Mouse (Mus musculus): Measurements from ENCODE around the gene Ano2. TPM values are rescaled to one million over a fixed set of nuclear protein-coding genes. Genes with fewer than 3 reads are reported as not detected.

The Ano2 gene
- polyA plus RNA-seq, 1 experiment, result not detected

- no peaks in the 10 kb centered on the region for H3K79me2 ChIP-seq (ENCODE audit: control insufficient read depth, insufficient read depth)
- H3K4me3 ChIP-seq (ENCODE audit: insufficient read depth, poor library complexity, severe bottlenecking), result no peak overlapping the region
- no peak overlapping the region for H3ac ChIP-seq (ENCODE audit: control insufficient read depth, insufficient read length, low read depth)
- no peaks in the 10 kb centered on the region for H3K79me3 ChIP-seq (ENCODE audit: low read depth)
- no peaks in the 10 kb centered on the region for H3K36me3 ChIP-seq (ENCODE audit: control insufficient read depth, insufficient read depth)
- no peak for TF ChIP-seq CEBPB (IDR thresholded peaks at IDR 0.05; ENCODE audit: low read depth)
- TF ChIP-seq FOSL1 (IDR thresholded peaks at IDR 0.05; ENCODE audit: insufficient read depth, low read length, poor library complexity, severe bottlenecking), result no peak
- no peak for TF ChIP-seq MYOG (IDR thresholded peaks at IDR 0.05; ENCODE audit: control insufficient read depth, extremely low read depth, insufficient read length)
- no peak for TF ChIP-seq MYOD1 (IDR thresholded peaks at IDR 0.05; ENCODE audit: control insufficient read depth, insufficient read length, low read depth)
- no peak for TF ChIP-seq MAX (IDR thresholded peaks at IDR 0.05)
- TF ChIP-seq USF1 (IDR thresholded peaks at IDR 0.05; ENCODE audit: low read depth), result no peak
- no peak for TF ChIP-seq CTCF (IDR thresholded peaks at IDR 0.05; ENCODE audit: control insufficient read depth, insufficient read depth, insufficient read length)
- peaks cover 3% of the 10 kb centered on the region for H3K27me3 ChIP-seq (ENCODE audit: control insufficient read depth, insufficient read depth, insufficient read length)
Observed at GRCm38 (mm10) chr6:125671835-125672234, 18.4 kb upstream of the Ano2 start.

GRCm38 (mm10) chr6:125678492-125678891 is 11.7 kb upstream of the Ano2 start:
- H3K27me3 ChIP-seq (ENCODE audit: control insufficient read depth, insufficient read depth, insufficient read length), result no peaks in the 10 kb centered on the region
- H3K36me3 ChIP-seq (ENCODE audit: control insufficient read depth, insufficient read depth), result no peaks in the 10 kb centered on the region
- TF ChIP-seq MYOD1 (IDR thresholded peaks at IDR 0.05; ENCODE audit: control insufficient read depth, insufficient read length, low read depth) (no peak), USF1 (IDR thresholded peaks at IDR 0.05; ENCODE audit: low read depth) (no peak), CTCF (IDR thresholded peaks at IDR 0.05; ENCODE audit: control insufficient read depth, insufficient read depth, insufficient read length) (no peak), CEBPB (IDR thresholded peaks at IDR 0.05; ENCODE audit: low read depth) (no peak), MAX (IDR thresholded peaks at IDR 0.05) (no peak), FOSL1 (IDR thresholded peaks at IDR 0.05; ENCODE audit: insufficient read depth, low read length, poor library complexity, severe bottlenecking) (no peak), MYOG (IDR thresholded peaks at IDR 0.05; ENCODE audit: control insufficient read depth, extremely low read depth, insufficient read length) (no peak)
- no peak overlapping the region for H3K4me3 ChIP-seq (ENCODE audit: insufficient read depth, poor library complexity, severe bottlenecking)
- no peaks in the 10 kb centered on the region for H3K79me2 ChIP-seq (ENCODE audit: control insufficient read depth, insufficient read depth)
- no peak overlapping the region for H3ac ChIP-seq (ENCODE audit: control insufficient read depth, insufficient read length, low read depth)
- H3K79me3 ChIP-seq (ENCODE audit: low read depth), result no peaks in the 10 kb centered on the region

- no peaks in the 10 kb centered on the region for H3K79me2 ChIP-seq (ENCODE audit: control insufficient read depth, insufficient read depth)
- H3K27me3 ChIP-seq (ENCODE audit: control insufficient read depth, insufficient read depth, insufficient read length), result no peaks in the 10 kb centered on the region
- no peaks in the 10 kb centered on the region for H3K36me3 ChIP-seq (ENCODE audit: control insufficient read depth, insufficient read depth)
- H3K4me3 ChIP-seq (ENCODE audit: insufficient read depth, poor library complexity, severe bottlenecking), result no peak overlapping the region
- H3ac ChIP-seq (ENCODE audit: control insufficient read depth, insufficient read length, low read depth), result no peak overlapping the region
- H3K79me3 ChIP-seq (ENCODE audit: low read depth), result no peaks in the 10 kb centered on the region
- TF ChIP-seq MYOG (IDR thresholded peaks at IDR 0.05; ENCODE audit: control insufficient read depth, extremely low read depth, insufficient read length) (no peak), MYOD1 (IDR thresholded peaks at IDR 0.05; ENCODE audit: control insufficient read depth, insufficient read length, low read depth) (no peak), MAX (IDR thresholded peaks at IDR 0.05) (no peak), USF1 (IDR thresholded peaks at IDR 0.05; ENCODE audit: low read depth) (no peak), FOSL1 (IDR thresholded peaks at IDR 0.05; ENCODE audit: insufficient read depth, low read length, poor library complexity, severe bottlenecking) (no peak), CTCF (IDR thresholded peaks at IDR 0.05; ENCODE audit: control insufficient read depth, insufficient read depth, insufficient read length) (no peak), CEBPB (IDR thresholded peaks at IDR 0.05; ENCODE audit: low read depth) (no peak)
Observed at GRCm38 (mm10) chr6:125680613-125681012, 9.6 kb upstream of the Ano2 start.

- peaks cover 12% of the 10 kb centered on the region for H3K27me3 ChIP-seq (ENCODE audit: control insufficient read depth, insufficient read depth, insufficient read length)
- H3ac ChIP-seq (ENCODE audit: control insufficient read depth, insufficient read length, low read depth), result no peak overlapping the region
- H3K36me3 ChIP-seq (ENCODE audit: control insufficient read depth, insufficient read depth), result no peaks in the 10 kb centered on the region
- H3K4me3 ChIP-seq (ENCODE audit: insufficient read depth, poor library complexity, severe bottlenecking), result no peak overlapping the region
- no peaks in the 10 kb centered on the region for H3K79me3 ChIP-seq (ENCODE audit: low read depth)
- H3K79me2 ChIP-seq (ENCODE audit: control insufficient read depth, insufficient read depth), result no peaks in the 10 kb centered on the region
- TF ChIP-seq MAX (IDR thresholded peaks at IDR 0.05) (no peak), MYOD1 (IDR thresholded peaks at IDR 0.05; ENCODE audit: control insufficient read depth, insufficient read length, low read depth) (no peak), CTCF (IDR thresholded peaks at IDR 0.05; ENCODE audit: control insufficient read depth, insufficient read depth, insufficient read length) (no peak), FOSL1 (IDR thresholded peaks at IDR 0.05; ENCODE audit: insufficient read depth, low read length, poor library complexity, severe bottlenecking) (no peak), MYOG (IDR thresholded peaks at IDR 0.05; ENCODE audit: control insufficient read depth, extremely low read depth, insufficient read length) (no peak), CEBPB (IDR thresholded peaks at IDR 0.05; ENCODE audit: low read depth) (no peak), USF1 (IDR thresholded peaks at IDR 0.05; ENCODE audit: low read depth) (no peak)
Observed at GRCm38 (mm10) chr6:125685420-125685819, 4.8 kb upstream of the Ano2 start.

GRCm38 (mm10) chr6:125687986-125688385 is 2.2 kb upstream of the Ano2 start:
- Histone ChIP-seq H3K27me3 (ENCODE audit: control insufficient read depth, insufficient read depth, insufficient read length) (peaks cover 16% of the 10 kb centered on the region), H3ac (ENCODE audit: control insufficient read depth, insufficient read length, low read depth) (no peak overlapping the region), H3K79me2 (ENCODE audit: control insufficient read depth, insufficient read depth) (no peaks in the 10 kb centered on the region), H3K79me3 (ENCODE audit: low read depth) (no peaks in the 10 kb centered on the region), H3K4me3 (ENCODE audit: insufficient read depth, poor library complexity, severe bottlenecking) (no peak overlapping the region), H3K36me3 (ENCODE audit: control insufficient read depth, insufficient read depth) (no peaks in the 10 kb centered on the region)
- TF ChIP-seq CEBPB (IDR thresholded peaks at IDR 0.05; ENCODE audit: low read depth) (no peak), FOSL1 (IDR thresholded peaks at IDR 0.05; ENCODE audit: insufficient read depth, low read length, poor library complexity, severe bottlenecking) (no peak), MAX (IDR thresholded peaks at IDR 0.05) (no peak), MYOD1 (IDR thresholded peaks at IDR 0.05; ENCODE audit: control insufficient read depth, insufficient read length, low read depth) (no peak), MYOG (IDR thresholded peaks at IDR 0.05; ENCODE audit: control insufficient read depth, extremely low read depth, insufficient read length) (no peak), USF1 (IDR thresholded peaks at IDR 0.05; ENCODE audit: low read depth) (no peak), CTCF (IDR thresholded peaks at IDR 0.05; ENCODE audit: control insufficient read depth, insufficient read depth, insufficient read length) (no peak)

- Histone ChIP-seq H3K27me3 (ENCODE audit: control insufficient read depth, insufficient read depth, insufficient read length) (no peaks in the 10 kb centered on the region), H3K4me3 (ENCODE audit: insufficient read depth, poor library complexity, severe bottlenecking) (no peak overlapping the region), H3K79me3 (ENCODE audit: low read depth) (no peaks in the 10 kb centered on the region), H3ac (ENCODE audit: control insufficient read depth, insufficient read length, low read depth) (no peak overlapping the region), H3K36me3 (ENCODE audit: control insufficient read depth, insufficient read depth) (no peaks in the 10 kb centered on the region), H3K79me2 (ENCODE audit: control insufficient read depth, insufficient read depth) (no peaks in the 10 kb centered on the region)
- TF ChIP-seq FOSL1 (IDR thresholded peaks at IDR 0.05; ENCODE audit: insufficient read depth, low read length, poor library complexity, severe bottlenecking) (no peak), CTCF (IDR thresholded peaks at IDR 0.05; ENCODE audit: control insufficient read depth, insufficient read depth, insufficient read length) (no peak)
Observed at GRCm38 (mm10) chr6:125701146-125701545, 10.9 kb downstream of the Ano2 start.

Data from C2C12 (cell line).